Mouse (Mus musculus) MEL (cell line): ENCODE measurements around the gene Fcgr3. TPM values are rescaled to one million over a fixed set of nuclear protein-coding genes. Genes with fewer than 3 reads are reported as not detected.

Experiments
- DNase-seq: peaks from one replicate; pipeline ENCODE4 v3.0.0; 2011; ENCODE audit warnings: low read depth, low spot score
- H3K27ac ChIP-seq: 2 replicates; pipeline ENCODE4 v1.5.1; 2012; ENCODE audit warnings: low read depth, mild to moderate bottlenecking, control low read depth, low read length, moderate library complexity; ENCODE audit not compliant: control insufficient read depth
- H3K27me3 ChIP-seq, 2 experiments: fragments of 150-350 bp in 1 of 2; sonication (generic) in 1 of 2; 2 replicates each; pipeline ENCODE4 v1.6.1; 2012; ENCODE audit warnings: low read length in 2 of 2, mild to moderate bottlenecking in 2 of 2, improper control_type of control experiment in 1 of 2, moderate library complexity in 1 of 2; ENCODE audit not compliant: insufficient read depth in 2 of 2, control insufficient read depth in 1 of 2
- H3K36me3 ChIP-seq, 2 experiments: 2 replicates each; pipeline ENCODE4 v1.6.1; 2012 to 2014; ENCODE audit warnings: low read length in 2 of 2, improper control_type of control experiment in 1 of 2, inconsistent platforms in 1 of 2, mild to moderate bottlenecking in 1 of 2; ENCODE audit not compliant: insufficient read depth in 2 of 2, control insufficient read depth in 1 of 2
- H3K4me1 ChIP-seq, 2 experiments: fragments of 150-350 bp in 1 of 2; sonication (generic) in 1 of 2; 2 replicates each; pipeline ENCODE4 v1.6.1; 2012; ENCODE audit warnings: low read length in 2 of 2, improper control_type of control experiment in 1 of 2, mild to moderate bottlenecking in 1 of 2; ENCODE audit not compliant: insufficient read depth in 2 of 2, control insufficient read depth in 1 of 2
- H3K4me3 ChIP-seq, 2 experiments: fragments of 150-350 bp in 1 of 2; sonication (generic) in 1 of 2; 2 replicates each; pipeline ENCODE4 v1.5.1; 2012; ENCODE audit warnings: low read depth in 2 of 2, low read length in 2 of 2, mild to moderate bottlenecking in 2 of 2, moderate library complexity in 2 of 2, control low read depth in 1 of 2, improper control_type of control experiment in 1 of 2; ENCODE audit not compliant: control insufficient read depth in 1 of 2, insufficient read depth in 1 of 2
- H3K79me2 ChIP-seq: 2 replicates; pipeline ENCODE4 v1.6.1; 2012; ENCODE audit warnings: mild to moderate bottlenecking, low read length, moderate library complexity; ENCODE audit not compliant: control insufficient read depth, poor library complexity, insufficient read depth
- H3K9ac ChIP-seq: 2 replicates; pipeline ENCODE4 v1.6.1; 2012; ENCODE audit warnings: low read depth, mild to moderate bottlenecking, control low read depth, low read length, moderate library complexity; ENCODE audit not compliant: control insufficient read depth, poor library complexity, severe bottlenecking
- H3K9me3 ChIP-seq: fragments of 150-350 bp; sonication (generic); replicated peaks from 2 replicates; pipeline ENCODE4 v1.6.1; 2012; ENCODE audit warnings: mild to moderate bottlenecking, low read length, improper control_type of control experiment, moderate library complexity; ENCODE audit not compliant: insufficient read depth
- BHLHE40 ChIP-seq: IDR thresholded peaks from 2 replicates; pipeline ENCODE4 v1.6.1; 2012; ENCODE audit warnings: low read depth, mild to moderate bottlenecking, inconsistent platforms, low read length, improper control_type of control experiment, borderline replicate concordance
- CTCF ChIP-seq, 3 experiments: IDR thresholded peaks in 2 of 3; conservative IDR thresholded peaks in 1 of 3; 2 replicates each; pipeline ENCODE4 v1.5.1; 2011 to 2012; ENCODE audit warnings: low read length in 3 of 3, low read depth in 2 of 3, mild to moderate bottlenecking in 2 of 3, improper control_type of control experiment in 1 of 3, inconsistent platforms in 1 of 3, mixed read lengths in 1 of 3, moderate library complexity in 1 of 3; ENCODE audit not compliant: control insufficient read depth in 1 of 3, insufficient read depth in 1 of 3, poor library complexity in 1 of 3, severe bottlenecking in 1 of 3
- ELF1 ChIP-seq: IDR thresholded peaks from 2 replicates; pipeline ENCODE4 v1.6.1; 2014; ENCODE audit warnings: low read depth, mild to moderate bottlenecking, inconsistent platforms, low read length, improper control_type of control experiment, moderate library complexity
- ETS1 ChIP-seq: IDR thresholded peaks from 2 replicates; pipeline ENCODE4 v1.6.1; 2012; ENCODE audit warnings: low read depth, mild to moderate bottlenecking, inconsistent platforms, low read length, improper control_type of control experiment, moderate library complexity
- HCFC1 ChIP-seq: IDR thresholded peaks from 2 replicates; pipeline ENCODE4 v1.6.1; 2012; ENCODE audit warnings: low read depth, mild to moderate bottlenecking, inconsistent platforms, low read length, improper control_type of control experiment, moderate library complexity
- MYC ChIP-seq: IDR thresholded peaks from 2 replicates; pipeline ENCODE4 v1.6.1; 2011; ENCODE audit warnings: low read depth, mild to moderate bottlenecking, low read length, improper control_type of control experiment, moderate library complexity
- POLR2AphosphoS2 ChIP-seq: IDR thresholded peaks from 2 replicates; pipeline ENCODE4 v1.6.1; 2011; ENCODE audit warnings: low read length, improper control_type of control experiment
- SMC3 ChIP-seq: IDR thresholded peaks from 2 replicates; pipeline ENCODE4 v1.6.1; 2011; ENCODE audit warnings: low read depth, low read length, improper control_type of control experiment
- TAL1 ChIP-seq: IDR thresholded peaks from 2 replicates; pipeline ENCODE4 v1.6.1; 2012; ENCODE audit warnings: mild to moderate bottlenecking, inconsistent platforms, low read length, moderate library complexity, mixed read lengths
- ZNF384 ChIP-seq: IDR thresholded peaks from 2 replicates; pipeline ENCODE4 v1.6.1; 2012; ENCODE audit warnings: low read depth, mild to moderate bottlenecking, inconsistent platforms, low read length, improper control_type of control experiment
- polyA plus RNA-seq, 2 experiments: library from polyadenylated mRNA; stranded (reverse) in 1 of 2; unstranded in 1 of 2; fragments of >175 nt in 1 of 2; fragments of >200 nt in 1 of 2; gene quantifications; 2 replicates each; pipeline versions ENCODE4 v1.2.1 to v1.2.4; 2012; ENCODE audit warnings: low replicate concordance in 2 of 2, low read depth in 1 of 2; ENCODE audit not compliant: insufficient read length in 2 of 2, insufficient read depth in 1 of 2, missing spikeins in 1 of 2
- total RNA-seq: library from RNA; depleted of rRNA; stranded (reverse); fragments of 300-350 nt; gene quantifications from 2 replicates; pipeline ENCODE4 v1.2.3, GENCODE M21; 2012

Gene Fcgr3
- total and polyA plus RNA-seq, 3 experiments, result 0.39 to 6.1 TPM; not detected in 1

- no peaks in the 10 kb centered on the region for H3K9me3 ChIP-seq
- H3K27ac ChIP-seq, result no peak overlapping the region; the same call in 1 of the 2 replicates
- TF ChIP-seq ELF1 (no peak), CTCF (IDR thresholded peaks at IDR 0.05 in 2 of 3, conservative IDR thresholded peaks at IDR 0.05 in 1 of 3; ENCODE audit: control insufficient read depth in 1 of 3, insufficient read depth in 1 of 3, low read depth in 2 of 3, low read length in 3 of 3, poor library complexity in 1 of 3, severe bottlenecking in 1 of 3) (no peak)
These were observed 4.3 kb downstream of the Fcgr3 start for GRCm38 (mm10) chr1:171060392-171060791.

DNA sequence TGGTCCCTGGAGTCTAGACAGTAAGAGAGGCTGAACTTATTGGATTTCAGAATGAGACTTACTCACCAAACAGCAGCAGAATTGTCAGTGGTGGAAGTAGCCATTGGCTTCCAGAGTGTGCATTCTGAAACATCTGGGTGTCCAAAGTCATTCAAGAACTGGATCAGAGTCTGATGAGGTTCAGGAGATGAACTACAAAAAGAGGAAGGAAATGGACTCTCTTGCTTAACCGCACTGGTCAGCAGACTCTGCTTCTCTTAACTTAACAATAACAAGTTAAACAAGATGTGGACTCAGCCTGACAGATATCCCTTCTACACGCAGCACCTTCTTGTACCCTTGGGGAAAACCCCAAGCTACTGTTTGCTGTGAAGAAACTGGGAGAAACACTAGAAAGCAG, 5.5 kb downstream of the Fcgr3 start:
- TF ChIP-seq ETS1 (no peak), SMC3 (no peak), TAL1 (peak; percentile 4; the same call in 1 of the 2 replicates)
- TF ChIP-seq, all 39 proteins: peak for 1
- no peaks in the 10 kb centered on the region for H3K27me3 ChIP-seq
- H3K79me2 ChIP-seq, result no peaks in the 10 kb centered on the region
- H3K4me3 ChIP-seq, result no peak overlapping the region
- H3K9me3 ChIP-seq, result no peaks in the 10 kb centered on the region
- peak overlapping the region; percentile 34 for H3K27ac ChIP-seq
- H3K9ac ChIP-seq, result no peak overlapping the region
- no peaks in the 10 kb centered on the region for H3K4me1 ChIP-seq
- no peaks in the 10 kb centered on the region for H3K36me3 ChIP-seq
- peak; percentile 18 for DNase-seq

More at GRCm38 (mm10) chr1:171060392-171060791, 4.3 kb downstream of the Fcgr3 start:
- no peak overlapping the region for H3K9ac ChIP-seq
- no peaks in the 10 kb centered on the region; the same call in 1 of the 2 replicates for H3K79me2 ChIP-seq
- H3K4me3 ChIP-seq, result peak overlapping the region in 1 of 2 experiments; percentile 12; a peak in 1 of 4 replicates
- no peaks in the 10 kb centered on the region for H3K27me3 ChIP-seq
- no peak for DNase-seq
- H3K4me1 ChIP-seq, result no peaks in the 10 kb centered on the region
- H3K36me3 ChIP-seq, result no peaks in the 10 kb centered on the region

DNA sequence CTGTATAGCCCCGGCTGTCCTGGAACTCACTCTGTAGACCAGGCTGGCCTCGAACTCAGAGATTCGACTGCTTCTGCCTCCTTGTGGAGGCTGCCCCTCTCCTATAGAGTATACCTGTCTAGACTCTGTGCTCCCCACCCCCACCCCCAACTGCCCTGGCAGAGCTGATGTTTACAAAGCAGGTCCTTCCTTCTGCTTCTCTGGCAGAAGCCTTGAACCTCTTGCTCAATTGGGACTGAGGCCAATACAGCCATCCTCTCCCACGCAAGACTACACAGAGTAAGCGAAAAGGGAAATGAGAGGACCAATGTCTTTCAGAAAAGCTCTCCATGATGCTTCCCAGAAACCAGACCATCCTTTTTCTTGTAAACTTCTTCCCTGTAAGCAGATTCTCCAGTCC, 7.5 kb downstream of the Fcgr3 start:
- H3K4me1 ChIP-seq, result no peaks in the 10 kb centered on the region
- TF ChIP-seq TAL1 (no peak), ZNF384 (no peak), HCFC1 (no peak), BHLHE40 (no peak), POLR2AphosphoS2 (no peak), MYC (no peak)
- no peak for DNase-seq
- H3K9me3 ChIP-seq, result no peaks in the 10 kb centered on the region
- no peaks in the 10 kb centered on the region for H3K79me2 ChIP-seq
- H3K4me3 ChIP-seq, result no peak overlapping the region
- H3K27me3 ChIP-seq, result no peaks in the 10 kb centered on the region
- H3K9ac ChIP-seq, result no peak overlapping the region
- no peaks in the 10 kb centered on the region for H3K36me3 ChIP-seq
- H3K27ac ChIP-seq, result no peak overlapping the region
